Mouse (Mus musculus) embryonic facial prominence, embryonic 10.5 days (tissue): ENCODE results near the gene Prkd2. TPM values are rescaled to one million over a fixed set of nuclear protein-coding genes. Genes with fewer than 3 reads are reported as not detected.

Experiments
- DNase-seq: peaks from one replicate; pipeline ENCODE4 v3.0.0-alpha.2; 2017; ENCODE audit warnings: low spot score
- H3K27ac ChIP-seq: fragments of 300-500 bp; sonication (generic); replicated peaks from 2 replicates; pipeline ENCODE4 v1.5.1; 2016; ENCODE audit warnings: mild to moderate bottlenecking
- H3K27me3 ChIP-seq: fragments of 300-500 bp; sonication (generic); replicated peaks from 2 replicates; pipeline ENCODE4 v1.6.1; 2016; ENCODE audit warnings: low read depth, mild to moderate bottlenecking; ENCODE audit not compliant: poor library complexity, severe bottlenecking
- H3K36me3 ChIP-seq: fragments of 300-500 bp; sonication (generic); replicated peaks from 2 replicates; pipeline ENCODE4 v1.6.1; 2016; ENCODE audit warnings: mild to moderate bottlenecking, moderate library complexity
- H3K4me1 ChIP-seq: fragments of 300-500 bp; sonication (generic); 2 replicates; pipeline ENCODE4 v1.6.1; 2016
- H3K4me3 ChIP-seq: fragments of 300-500 bp; sonication (generic); 2 replicates; pipeline ENCODE4 v1.5.1; 2016; ENCODE audit warnings: mild to moderate bottlenecking, moderate library complexity
- H3K9me3 ChIP-seq: fragments of 300-500 bp; sonication (generic); 2 replicates; pipeline ENCODE4 v1.6.1; 2016; ENCODE audit warnings: mild to moderate bottlenecking
- WGBS: fragments of 180-500 bp; shearing (Covaris S2); methylation state at CpG from one replicate; pipeline ENCODE4 v1.1.7; 2016; 5-methylcytosine and 5-hydroxymethylcytosine counted together
- polyA plus RNA-seq: library from polyadenylated mRNA; unstranded; fragments of >200 nt; fragmentation: Nextera tagmentation; extraction: Ambion mirVana; gene quantifications from 2 replicates; pipeline ENCODE4 v1.2.1, GENCODE M21; 2016

The Prkd2 gene
- 12.9 and 13.1 TPM in 2 replicates for polyA plus RNA-seq

- Histone ChIP-seq H3K4me1 (peaks cover 53% of the 10 kb centered on the region), H3K4me3 (peak within 1 kb of the TSS; percentile 72), H3K27ac (peak within 1 kb of the TSS; percentile 85), H3K9me3 (no peaks in the 10 kb centered on the region), H3K27me3 (no peaks in the 10 kb centered on the region), H3K36me3 (peaks cover 57% of the 10 kb centered on the region)
- DNase-seq: peak; percentile 93
- WGBS: under 1% methylated on average over 32 of the region's 32 CpGs
These were observed at the start of gene Prkd2 for GRCm38 (mm10) chr7:16842645-16843063. TSS of gene Prkd2 (plus strand) at chr7:16842902.

- H3K27me3 ChIP-seq: no peaks in the 10 kb centered on the region
- H3K4me3 ChIP-seq: no peak overlapping the region
- DNase-seq: no peak
- peaks cover 6% of the 10 kb centered on the region; the same call in 1 of the 2 replicates for H3K4me1 ChIP-seq
- 91% methylated on average over 19 of the region's 19 CpGs for WGBS
- H3K27ac ChIP-seq: no peak overlapping the region
- no peaks in the 10 kb centered on the region for H3K9me3 ChIP-seq
- peaks cover 96% of the 10 kb centered on the region for H3K36me3 ChIP-seq
These were observed 49.5 kb upstream of the Prkd2 start for GRCm38 (mm10) chr7:16793010-16793725.

GRCm38 (mm10) chr7:16794886-16795285 is 47.8 kb upstream of the Prkd2 start:
- Histone ChIP-seq H3K4me3 (no peak overlapping the region), H3K27ac (no peak overlapping the region), H3K36me3 (peaks cover 90% of the 10 kb centered on the region), H3K9me3 (no peaks in the 10 kb centered on the region), H3K27me3 (no peaks in the 10 kb centered on the region), H3K4me1 (peaks cover 6% of the 10 kb centered on the region; the same call in 1 of the 2 replicates)
- DNase-seq: no peak
- 93% methylated on average over 5 of the region's 5 CpGs for WGBS

- H3K27me3 ChIP-seq: no peaks in the 10 kb centered on the region
- 0 out of 2 replicates have a peak, but pooled peaks cover under 1% of the 10 kb centered on the region for H3K4me1 ChIP-seq
- peaks cover 4% of the 10 kb centered on the region; the same call in 1 of the 2 replicates for H3K9me3 ChIP-seq
- H3K4me3 ChIP-seq: no peak overlapping the region
- 34% methylated on average over 8 of the region's 8 CpGs for WGBS
- DNase-seq: peak; percentile 42
- peaks cover 33% of the 10 kb centered on the region for H3K36me3 ChIP-seq
- no peak overlapping the region for H3K27ac ChIP-seq
These were observed 38.2 kb upstream of the Prkd2 start for GRCm38 (mm10) chr7:16804409-16805028.

GRCm38 (mm10) chr7:16807936-16808335 is 34.8 kb upstream of the Prkd2 start:
- WGBS: 90% methylated on average over 9 of the region's 9 CpGs
- DNase-seq: no peak
- Histone ChIP-seq H3K27ac (no peak overlapping the region), H3K4me1 (peaks cover 25% of the 10 kb centered on the region), H3K27me3 (peaks cover 31% of the 10 kb centered on the region), H3K9me3 (peaks cover 4% of the 10 kb centered on the region; the same call in 1 of the 2 replicates), H3K36me3 (peaks cover 51% of the 10 kb centered on the region), H3K4me3 (no peak overlapping the region)

- H3K27me3 ChIP-seq: peaks cover 38% of the 10 kb centered on the region
- H3K9me3 ChIP-seq: peaks cover 4% of the 10 kb centered on the region; the same call in 1 of the 2 replicates
- H3K27ac ChIP-seq: no peak overlapping the region
- no peak overlapping the region for H3K4me3 ChIP-seq
- H3K36me3 ChIP-seq: peaks cover 58% of the 10 kb centered on the region
- WGBS: 85% methylated on average over 9 of the region's 9 CpGs
- no peak for DNase-seq
- peaks cover 25% of the 10 kb centered on the region for H3K4me1 ChIP-seq
These were observed 34.1 kb upstream of the Prkd2 start for GRCm38 (mm10) chr7:16808647-16809046.

- Histone ChIP-seq H3K27me3 (peaks cover 38% of the 10 kb centered on the region), H3K36me3 (peaks cover 67% of the 10 kb centered on the region), H3K9me3 (peaks cover 4% of the 10 kb centered on the region; the same call in 1 of the 2 replicates), H3K27ac (no peak overlapping the region), H3K4me1 (peaks cover 29% of the 10 kb centered on the region), H3K4me3 (no peak overlapping the region)
- 34% methylated on average over 10 of the region's 10 CpGs for WGBS
- peak; percentile 70 for DNase-seq
These were observed 33.0 kb upstream of the Prkd2 start for GRCm38 (mm10) chr7:16809739-16810138.

- WGBS: 48% methylated on average over 28 of the region's 28 CpGs
- H3K27ac ChIP-seq: peak overlapping the region; percentile 73; the same call in 1 of the 2 replicates
- H3K4me3 ChIP-seq: peak overlapping the region; percentile 64
- peak; percentile 29 for DNase-seq
- H3K9me3 ChIP-seq: peaks cover 4% of the 10 kb centered on the region; the same call in 1 of the 2 replicates
- peaks cover 67% of the 10 kb centered on the region for H3K36me3 ChIP-seq
- peaks cover 38% of the 10 kb centered on the region for H3K27me3 ChIP-seq
- H3K4me1 ChIP-seq: peaks cover 37% of the 10 kb centered on the region
These were observed 32.2 kb upstream of the Prkd2 start for GRCm38 (mm10) chr7:16810399-16810919.

- H3K27me3 ChIP-seq: peaks cover 38% of the 10 kb centered on the region
- H3K9me3 ChIP-seq: peaks cover 4% of the 10 kb centered on the region; the same call in 1 of the 2 replicates
- peak overlapping the region; percentile 73 for H3K27ac ChIP-seq
- peaks cover 67% of the 10 kb centered on the region for H3K36me3 ChIP-seq
- WGBS: 4% methylated on average over 90 of the region's 90 CpGs
- H3K4me1 ChIP-seq: peaks cover 43% of the 10 kb centered on the region
- peak overlapping the region; percentile 64 for H3K4me3 ChIP-seq
- DNase-seq: peak; percentile 81
These were observed 31.6 kb upstream of the Prkd2 start for GRCm38 (mm10) chr7:16810920-16811648.

- peaks cover 63% of the 10 kb centered on the region for H3K36me3 ChIP-seq
- 7% methylated on average over 17 of the region's 17 CpGs for WGBS
- peak overlapping the region; percentile 64 for H3K4me3 ChIP-seq
- DNase-seq: no peak
- H3K4me1 ChIP-seq: peaks cover 43% of the 10 kb centered on the region
- peak overlapping the region; percentile 73 for H3K27ac ChIP-seq
- peaks cover 4% of the 10 kb centered on the region; the same call in 1 of the 2 replicates for H3K9me3 ChIP-seq
- peaks cover 38% of the 10 kb centered on the region for H3K27me3 ChIP-seq
These were observed 31.0 kb upstream of the Prkd2 start for GRCm38 (mm10) chr7:16811649-16812070.

- peaks cover 3% of the 10 kb centered on the region; the same call in 1 of the 2 replicates for H3K9me3 ChIP-seq
- 77% methylated on average over 2 of the region's 2 CpGs for WGBS
- H3K4me1 ChIP-seq: peaks cover 50% of the 10 kb centered on the region
- DNase-seq: no peak
- H3K4me3 ChIP-seq: no peak overlapping the region
- H3K27me3 ChIP-seq: peaks cover 38% of the 10 kb centered on the region
- no peak overlapping the region for H3K27ac ChIP-seq
- H3K36me3 ChIP-seq: peaks cover 54% of the 10 kb centered on the region
These were observed 30.2 kb upstream of the Prkd2 start for GRCm38 (mm10) chr7:16812505-16812904.
